Mouse (Mus musculus) MEL (cell line): ENCODE measurements at regions not wholly inside any gene's neighbourhood (a gene's known extent, or its start where the extent isn't known, plus 50 kb on each side); places are given as distances from the start of the nearest gene placed in this dataset.

ENCODE experiments used
- DNase-seq: peaks from one replicate; pipeline ENCODE4 v3.0.0; 2011; ENCODE audit warnings: low read depth, low spot score
- H3K27ac ChIP-seq: 2 replicates; pipeline ENCODE4 v1.5.1; 2012; ENCODE audit warnings: low read depth, mild to moderate bottlenecking, control low read depth, low read length, moderate library complexity; ENCODE audit not compliant: control insufficient read depth
- H3K27me3 ChIP-seq, 2 experiments: fragments of 150-350 bp in 1 of 2; sonication (generic) in 1 of 2; 2 replicates each; pipeline ENCODE4 v1.6.1; 2012; ENCODE audit warnings: low read length in 2 of 2, mild to moderate bottlenecking in 2 of 2, improper control_type of control experiment in 1 of 2, moderate library complexity in 1 of 2; ENCODE audit not compliant: insufficient read depth in 2 of 2, control insufficient read depth in 1 of 2
- H3K36me3 ChIP-seq, 2 experiments: 2 replicates each; pipeline ENCODE4 v1.6.1; 2012 to 2014; ENCODE audit warnings: low read length in 2 of 2, improper control_type of control experiment in 1 of 2, inconsistent platforms in 1 of 2, mild to moderate bottlenecking in 1 of 2; ENCODE audit not compliant: insufficient read depth in 2 of 2, control insufficient read depth in 1 of 2
- H3K4me1 ChIP-seq, 2 experiments: fragments of 150-350 bp in 1 of 2; sonication (generic) in 1 of 2; 2 replicates each; pipeline ENCODE4 v1.6.1; 2012; ENCODE audit warnings: low read length in 2 of 2, improper control_type of control experiment in 1 of 2, mild to moderate bottlenecking in 1 of 2; ENCODE audit not compliant: insufficient read depth in 2 of 2, control insufficient read depth in 1 of 2
- H3K4me3 ChIP-seq, 2 experiments: fragments of 150-350 bp in 1 of 2; sonication (generic) in 1 of 2; 2 replicates each; pipeline ENCODE4 v1.5.1; 2012; ENCODE audit warnings: low read depth in 2 of 2, low read length in 2 of 2, mild to moderate bottlenecking in 2 of 2, moderate library complexity in 2 of 2, control low read depth in 1 of 2, improper control_type of control experiment in 1 of 2; ENCODE audit not compliant: control insufficient read depth in 1 of 2, insufficient read depth in 1 of 2
- H3K79me2 ChIP-seq: 2 replicates; pipeline ENCODE4 v1.6.1; 2012; ENCODE audit warnings: mild to moderate bottlenecking, low read length, moderate library complexity; ENCODE audit not compliant: control insufficient read depth, poor library complexity, insufficient read depth
- H3K9ac ChIP-seq: 2 replicates; pipeline ENCODE4 v1.6.1; 2012; ENCODE audit warnings: low read depth, mild to moderate bottlenecking, control low read depth, low read length, moderate library complexity; ENCODE audit not compliant: control insufficient read depth, poor library complexity, severe bottlenecking
- H3K9me3 ChIP-seq: fragments of 150-350 bp; sonication (generic); replicated peaks from 2 replicates; pipeline ENCODE4 v1.6.1; 2012; ENCODE audit warnings: mild to moderate bottlenecking, low read length, improper control_type of control experiment, moderate library complexity; ENCODE audit not compliant: insufficient read depth
- CHD1 ChIP-seq: IDR thresholded peaks from 2 replicates; pipeline ENCODE4 v1.6.1; 2012; ENCODE audit warnings: low read depth, mild to moderate bottlenecking, inconsistent platforms, low read length, improper control_type of control experiment
- CHD2 ChIP-seq: IDR thresholded peaks from 2 replicates; pipeline ENCODE4 v1.6.1; 2011; ENCODE audit warnings: low read length, improper control_type of control experiment
- CTCF ChIP-seq, 3 experiments: IDR thresholded peaks in 2 of 3; conservative IDR thresholded peaks in 1 of 3; 2 replicates each; pipeline ENCODE4 v1.5.1; 2011 to 2012; ENCODE audit warnings: low read length in 3 of 3, low read depth in 2 of 3, mild to moderate bottlenecking in 2 of 3, improper control_type of control experiment in 1 of 3, inconsistent platforms in 1 of 3, mixed read lengths in 1 of 3, moderate library complexity in 1 of 3; ENCODE audit not compliant: control insufficient read depth in 1 of 3, insufficient read depth in 1 of 3, poor library complexity in 1 of 3, severe bottlenecking in 1 of 3
- ELF1 ChIP-seq: IDR thresholded peaks from 2 replicates; pipeline ENCODE4 v1.6.1; 2014; ENCODE audit warnings: low read depth, mild to moderate bottlenecking, inconsistent platforms, low read length, improper control_type of control experiment, moderate library complexity
- EP300 ChIP-seq, 2 experiments: IDR thresholded peaks; 2 replicates each; pipeline ENCODE4 v1.6.1; 2011; ENCODE audit warnings: improper control_type of control experiment in 2 of 2, low read length in 2 of 2, low read depth in 1 of 2, mild to moderate bottlenecking in 1 of 2
- ETS1 ChIP-seq: IDR thresholded peaks from 2 replicates; pipeline ENCODE4 v1.6.1; 2012; ENCODE audit warnings: low read depth, mild to moderate bottlenecking, inconsistent platforms, low read length, improper control_type of control experiment, moderate library complexity
- GABPA ChIP-seq: IDR thresholded peaks from 2 replicates; pipeline ENCODE4 v1.6.1; 2012; ENCODE audit warnings: low read depth, mild to moderate bottlenecking, inconsistent platforms, low read length, improper control_type of control experiment, moderate library complexity
- HCFC1 ChIP-seq: IDR thresholded peaks from 2 replicates; pipeline ENCODE4 v1.6.1; 2012; ENCODE audit warnings: low read depth, mild to moderate bottlenecking, inconsistent platforms, low read length, improper control_type of control experiment, moderate library complexity
- JUND ChIP-seq: IDR thresholded peaks from 2 replicates; pipeline ENCODE4 v1.6.1; 2011; ENCODE audit warnings: low read depth, mild to moderate bottlenecking, improper control_type of control experiment, low read length
- KAT2A ChIP-seq: conservative IDR thresholded peaks from 2 replicates; pipeline ENCODE4 v1.6.1; 2012; ENCODE audit warnings: low read depth, low read length, improper control_type of control experiment, inconsistent platforms
- MAFK ChIP-seq: IDR thresholded peaks from 2 replicates; pipeline ENCODE4 v1.6.1; 2011; ENCODE audit warnings: low read depth, mild to moderate bottlenecking, low read length, improper control_type of control experiment, borderline replicate concordance
- MAX ChIP-seq: IDR thresholded peaks from 2 replicates; pipeline ENCODE4 v1.6.1; 2011; ENCODE audit warnings: low read length, improper control_type of control experiment
- MXI1 ChIP-seq: IDR thresholded peaks from 2 replicates; pipeline ENCODE4 v1.6.1; 2011; ENCODE audit warnings: mild to moderate bottlenecking, low read depth, low read length, improper control_type of control experiment
- MYB ChIP-seq: IDR thresholded peaks from 2 replicates; pipeline ENCODE4 v1.6.1; 2011; ENCODE audit warnings: mild to moderate bottlenecking, low read depth, low read length, improper control_type of control experiment
- NELFE ChIP-seq: IDR thresholded peaks from 2 replicates; pipeline ENCODE4 v1.6.1; 2011; ENCODE audit warnings: low read depth, low read length, improper control_type of control experiment
- NRF1 ChIP-seq: IDR thresholded peaks from 2 replicates; pipeline ENCODE4 v1.6.1; 2014; ENCODE audit warnings: low read depth, mild to moderate bottlenecking, inconsistent platforms, low read length, improper control_type of control experiment, moderate library complexity; ENCODE audit not compliant: poor library complexity, insufficient read depth, severe bottlenecking
- POLR2AphosphoS2 ChIP-seq: IDR thresholded peaks from 2 replicates; pipeline ENCODE4 v1.6.1; 2011; ENCODE audit warnings: low read length, improper control_type of control experiment
- POLR2AphosphoS5 ChIP-seq: IDR thresholded peaks from 2 replicates; pipeline ENCODE4 v1.6.1; 2012; ENCODE audit warnings: low read depth, borderline replicate concordance, mild to moderate bottlenecking, inconsistent platforms, low read length, moderate library complexity, mixed read lengths
- RCOR1 ChIP-seq: IDR thresholded peaks from 2 replicates; pipeline ENCODE4 v1.6.1; 2012; ENCODE audit warnings: low read depth, mild to moderate bottlenecking, inconsistent platforms, low read length, improper control_type of control experiment
- SIN3A ChIP-seq: IDR thresholded peaks from 2 replicates; pipeline ENCODE4 v1.6.1; 2012; ENCODE audit warnings: low read length, improper control_type of control experiment, inconsistent platforms
- SMC3 ChIP-seq: IDR thresholded peaks from 2 replicates; pipeline ENCODE4 v1.6.1; 2011; ENCODE audit warnings: low read depth, low read length, improper control_type of control experiment
- TAL1 ChIP-seq: IDR thresholded peaks from 2 replicates; pipeline ENCODE4 v1.6.1; 2012; ENCODE audit warnings: mild to moderate bottlenecking, inconsistent platforms, low read length, moderate library complexity, mixed read lengths
- TBP ChIP-seq: IDR thresholded peaks from 2 replicates; pipeline ENCODE4 v1.8.0; 2011; ENCODE audit warnings: low read depth, low read length, improper control_type of control experiment
- TCF12 ChIP-seq: IDR thresholded peaks from 2 replicates; pipeline ENCODE4 v1.6.1; 2014; ENCODE audit warnings: low read depth, mild to moderate bottlenecking, inconsistent platforms, low read length, improper control_type of control experiment, moderate library complexity
- UBTF ChIP-seq: IDR thresholded peaks from 2 replicates; pipeline ENCODE4 v1.6.1; 2012; ENCODE audit warnings: low read depth, mild to moderate bottlenecking, inconsistent platforms, low read length, improper control_type of control experiment, moderate library complexity, borderline replicate concordance; ENCODE audit not compliant: insufficient read depth
- USF1 ChIP-seq: IDR thresholded peaks from 2 replicates; pipeline ENCODE4 v1.6.1; 2014; ENCODE audit warnings: low read depth, mild to moderate bottlenecking, inconsistent platforms, low read length, improper control_type of control experiment, moderate library complexity
- USF2 ChIP-seq, 2 experiments: IDR thresholded peaks; 2 replicates each; pipeline ENCODE4 v1.6.1; 2011 to 2012; ENCODE audit warnings: improper control_type of control experiment in 2 of 2, low read length in 2 of 2, borderline replicate concordance in 1 of 2, inconsistent platforms in 1 of 2, low read depth in 1 of 2, mild to moderate bottlenecking in 1 of 2; ENCODE audit not compliant: insufficient read depth in 1 of 2
- ZC3H11A ChIP-seq: IDR thresholded peaks from 2 replicates; pipeline ENCODE4 v1.6.1; 2012; ENCODE audit warnings: low read depth, mild to moderate bottlenecking, inconsistent platforms, low read length, improper control_type of control experiment

- Histone ChIP-seq H3K79me2 (no peaks in the 10 kb centered on the region), H3K27me3 (no peaks in the 10 kb centered on the region; a peak in 1 of 4 replicates), H3K4me3 (no peak overlapping the region), H3K9me3 (no peaks in the 10 kb centered on the region), H3K9ac (no peak overlapping the region), H3K36me3 (no peaks in the 10 kb centered on the region), H3K27ac (no peak overlapping the region), H3K4me1 (no peaks in the 10 kb centered on the region)
- no peak for DNase-seq
- TF ChIP-seq EP300 (IDR thresholded peaks at IDR 0.05; ENCODE audit: low read depth in 1 of 2, low read length in 2 of 2) (no peak), CHD2 (no peak), UBTF (no peak), USF2 (IDR thresholded peaks at IDR 0.05; ENCODE audit: borderline replicate concordance in 1 of 2, insufficient read depth in 1 of 2, low read depth in 1 of 2, low read length in 2 of 2) (no peak), MAX (no peak), ETS1 (no peak), CTCF (IDR thresholded peaks at IDR 0.05 in 2 of 3, conservative IDR thresholded peaks at IDR 0.05 in 1 of 3; ENCODE audit: control insufficient read depth in 1 of 3, insufficient read depth in 1 of 3, low read depth in 2 of 3, low read length in 3 of 3, poor library complexity in 1 of 3, severe bottlenecking in 1 of 3) (no peak), NELFE (no peak), JUND (no peak), RCOR1 (no peak), ELF1 (no peak), TCF12 (no peak), ZC3H11A (no peak), POLR2AphosphoS2 (no peak), SMC3 (no peak), MXI1 (no peak), MAFK (no peak), USF1 (no peak)
- TF ChIP-seq, all 39 proteins: peak for 0
Measured at GRCm38 (mm10) chr10:117475086-117475945, 95.5 kb upstream of the Cpsf6 start.

- DNase-seq = no peak
- no peaks in the 10 kb centered on the region for H3K79me2 ChIP-seq
- TF ChIP-seq NRF1 = no peak
- no peak for TF ChIP-seq ZC3H11A
- no peak for TF ChIP-seq SIN3A
- TF ChIP-seq CTCF (IDR thresholded peaks at IDR 0.05 in 2 of 3, conservative IDR thresholded peaks at IDR 0.05 in 1 of 3; ENCODE audit: control insufficient read depth in 1 of 3, insufficient read depth in 1 of 3, low read depth in 2 of 3, low read length in 3 of 3, poor library complexity in 1 of 3, severe bottlenecking in 1 of 3) = no peak
- no peak for TF ChIP-seq TAL1
- TF ChIP-seq JUND = no peak
- TF ChIP-seq ELF1 = no peak
- TF ChIP-seq NELFE = no peak
- TF ChIP-seq POLR2AphosphoS5 = no peak
- no peak for TF ChIP-seq KAT2A
- TF ChIP-seq MYB = no peak
- no peak for TF ChIP-seq USF2 (IDR thresholded peaks at IDR 0.05; ENCODE audit: borderline replicate concordance in 1 of 2, insufficient read depth in 1 of 2, low read depth in 1 of 2, low read length in 2 of 2)
- TF ChIP-seq GABPA = no peak
- no peak for TF ChIP-seq MAX
- no peak for TF ChIP-seq HCFC1
- no peak for TF ChIP-seq CHD1
- TF ChIP-seq TCF12 = no peak
- no peak for TF ChIP-seq TBP
- TF ChIP-seq SMC3 = no peak
Measured at GRCm38 (mm10) chr10:117474351-117475085, 94.7 kb upstream of the Cpsf6 start.

More at GRCm38 (mm10) chr10:117474351-117475085, 94.7 kb upstream of the Cpsf6 start:
- no peaks in the 10 kb centered on the region for H3K9me3 ChIP-seq
- no peak overlapping the region for H3K9ac ChIP-seq
- H3K4me3 ChIP-seq = no peak overlapping the region
- no peaks in the 10 kb centered on the region for H3K36me3 ChIP-seq
- H3K27me3 ChIP-seq = no peaks in the 10 kb centered on the region; a peak in 1 of 4 replicates
- no peaks in the 10 kb centered on the region for H3K4me1 ChIP-seq
- H3K27ac ChIP-seq = no peak overlapping the region
